Mouse (Mus musculus) fibroblast of lung, adult 2 months (primary cell): ENCODE results near the gene Trpt1.
A peak's percentile ranks its signal among the peaks of the same experiment; 100 is the strongest.
"Not testable (repeated sequence)": the region's sequence is repeated elsewhere in the genome, so short reads cannot be mapped to it uniquely, and the experiment has no call there.

Experiments
- DNase-seq: peaks from one replicate; pipeline ENCODE4 v3.0.0-alpha.2; 2011; ENCODE audit warnings: low read depth

Trpt1 gene

DNA sequence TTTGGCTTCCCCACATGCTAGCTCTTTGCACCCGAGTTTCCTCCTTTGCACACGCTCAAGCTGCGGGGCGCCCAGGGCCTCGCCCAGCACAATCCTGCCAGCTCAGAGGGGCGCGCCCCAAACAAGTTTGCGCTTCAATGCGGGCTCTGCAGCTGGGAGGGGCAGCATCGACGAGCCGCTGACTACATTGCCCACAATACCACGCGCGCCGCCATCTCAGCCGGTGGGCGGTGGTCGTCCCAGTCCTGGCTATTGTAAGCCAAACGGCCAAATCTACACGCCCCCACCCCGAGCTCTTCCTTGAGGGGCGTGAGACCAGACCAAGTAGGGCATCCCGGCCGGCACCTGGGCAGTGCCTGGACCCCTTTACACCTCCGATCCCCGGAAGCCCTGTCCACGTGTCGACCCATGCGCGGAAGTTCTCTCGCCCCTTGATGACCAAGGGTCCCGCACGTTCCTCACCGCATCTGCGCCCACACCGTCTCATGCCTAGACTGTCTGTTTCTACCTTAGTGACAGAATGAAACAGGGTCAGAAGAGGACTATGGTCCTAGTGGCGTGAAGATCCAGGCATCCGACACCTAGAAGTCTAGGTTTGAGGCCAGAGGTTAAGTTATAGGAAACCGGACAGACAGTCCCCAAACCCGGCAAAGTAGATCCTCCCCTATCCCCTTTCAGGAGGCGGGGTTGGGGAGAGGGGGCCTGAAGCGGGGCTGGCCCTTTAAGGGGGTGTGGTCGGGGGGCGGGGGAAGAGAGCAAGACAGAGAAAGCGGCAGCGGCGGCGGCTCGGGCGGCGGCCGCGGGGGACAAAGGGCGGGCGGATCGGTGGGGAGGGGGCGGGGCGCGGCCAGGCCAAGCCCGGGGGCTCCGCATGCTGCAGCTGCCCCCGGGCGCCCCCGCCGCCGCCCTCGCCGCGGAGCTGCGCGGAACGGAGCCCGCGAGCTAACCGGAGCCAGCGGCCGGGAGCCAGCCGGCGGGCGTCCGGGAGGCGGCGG, 21.4 kb upstream of the Trpt1 start, which contains the start of gene Ppp1r14b:
Gene Ppp1r14b, plus strand, starts transcription at position 758 of the 995 bp plus-strand sequence.
- DNase-seq, result peak; percentile 60

DNA sequence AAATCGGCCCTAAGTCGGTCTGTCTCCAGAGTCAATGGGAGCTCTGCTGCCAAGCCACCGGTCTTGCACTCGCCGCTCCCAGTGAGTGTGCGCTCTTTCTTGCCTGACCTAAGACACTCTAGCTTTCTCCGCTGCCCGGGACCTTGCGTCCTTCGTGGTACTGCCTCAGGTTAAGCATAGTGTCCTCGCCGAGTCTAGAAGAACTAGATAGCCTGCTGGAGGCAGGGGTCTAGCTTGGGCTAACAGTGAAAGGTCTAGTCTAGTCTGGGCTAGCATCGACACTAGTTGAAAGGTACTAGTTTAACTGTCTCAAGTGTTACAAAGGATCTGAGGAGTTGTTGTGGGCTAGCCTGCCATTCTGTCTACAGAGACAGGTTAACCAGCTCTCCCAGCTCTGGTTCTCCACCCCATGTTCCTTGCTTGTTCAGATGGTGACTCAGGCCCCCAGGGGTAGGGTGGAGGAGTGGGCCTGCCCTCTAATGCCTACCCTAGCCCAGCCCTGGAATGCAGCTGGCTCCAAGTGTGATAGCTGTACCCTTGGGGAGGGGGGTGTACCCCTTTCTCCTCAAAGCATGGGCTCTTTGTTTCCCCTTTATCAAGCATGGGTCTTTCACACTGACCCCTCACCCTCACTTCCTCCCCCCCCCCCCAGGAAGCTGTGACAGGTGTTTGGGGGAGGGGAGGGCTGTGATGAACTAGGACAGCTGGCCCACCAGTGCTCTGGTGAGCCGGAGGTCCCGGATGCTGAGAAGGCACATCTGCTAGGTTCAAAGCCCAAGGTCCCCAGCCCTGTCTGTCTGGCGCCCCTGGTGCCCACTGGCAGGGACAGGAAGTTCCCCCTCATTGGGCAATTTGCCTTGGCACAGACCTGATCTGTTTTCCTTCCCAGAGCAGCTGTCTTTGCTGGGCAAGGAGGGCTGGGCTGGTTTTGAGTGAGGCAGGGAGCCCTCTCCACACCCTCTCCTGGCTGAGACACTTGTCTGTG, 20.1 kb upstream of the Trpt1 start, which contains the start of gene Plcb3:
Gene Plcb3, minus strand, starts transcription at position 934 of the 985 bp plus-strand sequence.
- no peak for DNase-seq

DNA sequence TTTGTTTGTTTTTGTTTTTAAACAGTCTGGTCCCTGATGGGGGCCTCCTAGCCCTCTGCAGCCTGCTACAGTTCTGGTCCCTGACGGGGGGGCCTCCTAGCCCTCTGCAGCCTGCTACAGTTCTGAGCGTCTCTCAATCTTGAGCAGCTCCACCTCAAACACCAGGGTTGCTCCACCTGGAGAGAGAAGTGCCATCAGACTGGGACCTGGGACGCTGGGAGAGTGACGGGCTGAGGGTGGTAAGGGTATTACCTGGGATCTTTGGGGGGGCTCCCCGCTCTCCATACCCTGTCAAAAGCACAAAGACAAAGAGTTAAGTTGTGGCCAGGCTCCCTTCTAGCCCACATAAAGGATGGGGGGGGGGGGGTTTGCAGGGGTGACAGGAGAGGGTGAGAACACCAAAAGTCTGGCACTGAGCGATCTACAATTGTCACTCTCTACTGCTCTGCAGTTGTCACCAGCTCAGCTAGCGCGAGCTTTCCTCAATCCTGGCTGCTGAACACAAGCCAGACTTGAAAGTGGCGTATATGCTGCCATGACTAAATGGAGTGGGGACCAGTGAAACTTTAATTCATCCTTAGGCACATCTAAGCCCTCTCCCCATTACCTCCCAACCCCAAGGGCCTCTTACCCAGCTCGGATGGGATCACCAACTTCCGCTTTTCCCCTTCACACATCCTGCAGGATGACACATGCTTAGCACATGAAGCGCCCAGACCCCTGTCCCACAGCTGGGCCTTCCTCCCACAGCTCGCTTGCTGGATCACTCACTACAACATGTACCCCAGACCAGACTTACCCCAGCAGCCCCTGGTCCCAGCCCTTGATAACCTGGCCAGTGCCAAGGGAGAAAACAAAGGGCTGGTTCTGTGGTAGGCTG, 17.9 kb upstream of the Trpt1 start:
- no peak for DNase-seq

DNA sequence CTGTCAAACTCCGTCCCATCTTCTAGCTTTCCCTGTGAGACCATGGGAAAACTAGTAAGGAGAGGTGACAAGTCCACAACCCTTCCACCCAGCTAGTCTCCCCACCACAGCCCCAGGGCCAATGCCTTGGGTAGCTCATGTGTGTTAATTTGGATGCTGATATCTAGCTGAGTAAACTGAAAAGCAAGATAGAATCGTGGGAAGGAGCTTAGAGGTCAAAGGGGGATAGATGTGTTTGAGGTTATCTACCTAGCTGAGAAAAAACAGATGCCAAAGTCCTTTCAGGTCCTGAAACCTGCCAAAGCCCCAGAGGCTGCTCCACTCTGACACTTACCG, 17.3 kb upstream of the Trpt1 start:
- DNase-seq, result no peak

DNA sequence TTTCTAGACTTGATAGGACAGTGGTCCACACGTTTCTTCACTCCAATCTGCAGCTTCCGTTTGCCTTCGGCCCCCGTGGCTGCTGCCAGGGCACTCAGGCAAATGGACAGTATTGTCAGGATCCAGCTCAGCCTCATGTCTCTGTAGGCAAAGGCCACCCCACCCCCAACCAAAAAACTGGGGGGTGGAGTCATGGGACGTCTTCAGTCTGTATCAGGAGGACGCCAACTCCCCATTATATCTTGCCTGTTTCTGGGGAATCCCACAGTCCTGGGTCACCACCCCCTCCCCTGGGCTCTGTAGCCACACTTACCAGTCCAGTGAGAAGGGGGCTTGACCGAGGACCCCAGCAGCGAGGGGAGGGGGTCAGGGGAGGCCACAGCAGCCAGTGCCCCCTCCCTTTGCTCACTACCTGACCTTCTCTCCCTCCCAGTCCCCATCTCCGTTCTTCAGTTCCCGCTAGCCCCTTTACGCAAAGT, 16.9 kb upstream of the Trpt1 start:
- no peak for DNase-seq

DNA sequence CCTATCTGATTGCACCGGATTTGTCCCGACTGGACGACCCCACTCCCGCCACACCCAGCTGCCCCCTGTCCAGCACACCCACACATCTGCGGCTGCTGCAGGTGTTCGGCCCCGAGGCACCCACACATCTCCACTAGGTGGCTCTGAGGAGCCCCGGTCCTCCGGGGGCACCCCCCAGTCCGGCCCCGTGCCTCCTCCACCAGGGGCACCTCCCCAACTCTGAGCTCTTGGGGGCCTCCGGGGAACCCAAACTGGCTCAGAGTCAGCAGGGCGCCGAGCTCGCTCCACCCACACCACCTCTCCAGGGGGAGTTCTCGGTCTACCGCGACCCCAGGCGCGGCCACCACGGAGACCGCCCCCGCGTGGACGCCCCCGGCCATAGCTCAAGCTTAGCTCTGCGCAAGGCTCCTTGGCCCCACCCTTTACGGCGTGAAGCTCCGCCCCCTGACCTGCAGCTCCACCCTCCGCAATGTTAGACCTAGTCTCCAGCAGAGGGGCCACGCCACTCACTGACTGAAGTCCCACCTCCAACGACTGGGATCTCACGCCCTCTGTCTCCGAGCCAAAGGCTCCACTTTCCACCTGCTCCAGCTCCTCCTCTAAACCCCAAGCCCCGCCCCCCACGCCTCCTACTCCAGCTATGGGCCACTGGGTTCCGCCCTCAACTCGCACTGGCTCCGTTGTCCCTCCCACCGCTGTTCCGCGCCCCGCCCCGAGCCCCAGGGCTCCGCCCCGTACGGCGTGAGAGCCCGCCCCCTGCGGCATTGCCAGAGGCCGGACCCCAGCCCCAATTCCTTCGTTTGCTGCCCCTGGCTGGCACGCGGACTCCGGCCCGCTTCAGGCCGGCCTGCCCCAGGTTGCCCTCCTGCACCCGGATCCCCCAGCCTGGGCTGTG, 16.2 kb upstream of the Trpt1 start:
- DNase-seq, result peak; percentile 98

DNA sequence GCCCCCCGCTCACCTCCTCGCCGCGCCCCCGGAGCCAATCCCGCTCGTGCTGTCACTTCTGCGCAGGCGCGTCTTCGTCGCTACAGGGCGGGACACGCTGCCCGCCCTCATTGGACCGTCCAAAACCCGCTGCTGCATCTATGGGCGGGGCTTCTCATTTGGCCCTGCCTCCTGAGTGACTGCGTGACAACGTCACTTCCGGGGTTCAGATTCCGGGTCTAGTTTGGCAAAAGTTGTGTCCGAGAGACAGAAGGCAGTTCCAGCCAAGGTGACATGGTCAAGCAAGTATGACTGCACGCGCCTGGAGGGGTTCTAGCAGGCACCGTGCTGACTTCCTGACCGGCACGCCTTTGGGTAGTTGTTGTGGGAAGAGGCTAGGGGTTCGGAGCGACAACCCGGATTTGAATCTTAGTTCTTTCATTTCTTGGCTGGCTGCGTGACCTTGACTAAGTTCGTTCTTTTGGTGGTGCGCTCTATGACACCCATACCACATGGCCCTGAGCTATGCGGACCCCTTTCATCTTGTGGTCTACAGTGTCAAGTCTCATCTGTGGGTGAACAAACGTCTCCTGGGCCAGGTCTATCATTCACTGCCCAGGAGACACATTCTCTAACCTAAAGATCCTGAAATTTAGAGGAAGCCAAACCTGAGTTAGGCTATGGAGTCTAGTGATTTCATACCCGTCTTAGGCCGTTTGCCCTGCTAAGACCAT, 15.4 kb upstream of the Trpt1 start, which contains the start of gene Fkbp2:
Gene Fkbp2, minus strand, starts transcription at position 121 of the 713 bp plus-strand sequence.
- DNase-seq, result peak; percentile 95

DNA sequence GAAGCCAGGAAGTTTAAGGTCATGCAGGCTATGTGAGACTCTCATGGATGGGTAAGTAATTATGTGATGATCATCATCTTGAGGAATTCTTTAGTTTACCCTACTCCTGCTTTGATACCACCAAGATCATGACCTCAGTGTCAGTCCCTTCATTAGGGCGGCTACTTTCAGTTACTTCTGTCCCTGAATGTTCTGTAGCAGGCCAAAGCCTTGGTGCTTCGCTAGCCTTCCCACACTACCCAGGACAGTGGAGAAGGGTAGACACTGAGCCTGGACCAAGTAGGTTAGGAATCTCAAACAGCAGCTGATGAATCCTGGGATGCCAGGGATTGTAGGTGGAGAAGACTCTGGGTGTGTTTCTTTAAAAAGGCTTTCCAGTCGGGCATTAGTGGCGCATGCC, 14.5 kb upstream of the Trpt1 start:
- DNase-seq, result no peak

DNA sequence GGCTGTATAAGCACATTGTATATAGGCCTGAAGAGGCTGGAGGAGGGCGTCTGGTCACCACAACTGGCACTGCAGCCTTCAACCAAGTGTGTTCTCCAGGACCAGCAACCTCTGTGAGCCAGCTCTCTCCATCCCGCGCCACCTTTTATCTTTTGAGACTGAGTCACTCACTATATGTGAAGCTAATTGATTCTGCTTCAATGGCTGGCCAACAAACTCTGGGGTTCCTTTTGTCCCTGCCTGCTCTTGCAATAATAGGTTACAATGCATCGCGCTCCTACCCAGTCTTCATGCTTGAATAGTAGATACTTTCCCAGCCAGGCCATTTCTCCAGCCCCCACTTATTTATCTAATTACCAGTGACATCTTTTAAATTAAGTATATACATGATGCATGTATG, 12.3 kb upstream of the Trpt1 start:
- DNase-seq, result no peak

DNA sequence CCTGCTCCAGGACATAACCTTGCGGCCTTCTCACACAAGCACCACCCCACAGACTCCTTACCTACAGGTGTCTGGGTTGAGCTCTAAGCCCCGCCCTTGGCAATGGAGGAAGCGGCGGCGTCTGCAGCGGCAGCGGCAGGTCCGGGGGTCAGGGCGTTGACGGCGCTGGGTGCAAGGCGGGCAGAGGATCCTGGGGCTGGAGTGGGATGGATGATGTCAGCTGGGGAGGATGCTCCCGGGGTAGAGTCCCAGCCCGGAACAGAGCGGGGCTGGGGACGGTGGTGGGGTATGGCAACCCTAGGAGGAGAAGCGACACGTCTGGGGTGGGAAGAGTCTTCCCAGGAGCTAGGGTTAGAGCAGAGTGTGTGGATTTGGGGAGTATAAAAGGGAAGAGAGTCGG, 10.6 kb upstream of the Trpt1 start:
- no peak for DNase-seq

DNA sequence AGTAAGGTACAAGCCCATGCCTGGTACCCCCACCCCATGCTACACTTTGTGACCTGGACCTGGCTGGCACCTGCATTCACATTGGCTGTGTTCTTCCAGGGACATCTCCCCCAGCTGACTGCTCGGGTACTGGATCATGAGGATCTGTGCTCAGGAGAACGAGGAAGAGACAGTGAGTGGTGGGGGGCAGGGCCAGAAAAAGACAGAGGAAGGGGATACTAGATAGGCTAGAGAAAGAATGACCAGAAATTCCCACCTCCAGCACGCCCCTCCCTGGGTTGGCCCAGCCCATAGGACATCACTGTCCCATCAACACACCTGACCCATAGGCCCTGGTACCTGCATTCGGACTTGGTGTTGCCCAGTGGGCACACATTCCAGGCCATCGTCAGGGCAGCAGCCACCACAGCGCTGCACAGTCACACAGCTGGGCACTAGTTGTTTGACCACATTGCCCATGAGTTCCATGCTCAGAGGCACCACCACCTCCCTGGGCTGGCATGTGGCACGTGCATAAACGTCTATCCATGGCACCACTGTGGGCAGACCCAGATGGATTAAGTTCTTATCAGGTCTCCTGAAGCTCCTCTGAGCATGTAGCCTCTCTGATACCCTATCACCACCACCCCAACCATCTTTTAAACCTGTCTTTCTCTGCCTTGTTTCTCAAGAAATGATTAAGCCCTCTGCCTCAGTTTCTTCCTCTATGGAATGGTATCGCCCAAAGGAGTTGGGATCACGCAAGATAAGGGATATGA, 9.8 kb upstream of the Trpt1 start:
- DNase-seq, result no peak

DNA sequence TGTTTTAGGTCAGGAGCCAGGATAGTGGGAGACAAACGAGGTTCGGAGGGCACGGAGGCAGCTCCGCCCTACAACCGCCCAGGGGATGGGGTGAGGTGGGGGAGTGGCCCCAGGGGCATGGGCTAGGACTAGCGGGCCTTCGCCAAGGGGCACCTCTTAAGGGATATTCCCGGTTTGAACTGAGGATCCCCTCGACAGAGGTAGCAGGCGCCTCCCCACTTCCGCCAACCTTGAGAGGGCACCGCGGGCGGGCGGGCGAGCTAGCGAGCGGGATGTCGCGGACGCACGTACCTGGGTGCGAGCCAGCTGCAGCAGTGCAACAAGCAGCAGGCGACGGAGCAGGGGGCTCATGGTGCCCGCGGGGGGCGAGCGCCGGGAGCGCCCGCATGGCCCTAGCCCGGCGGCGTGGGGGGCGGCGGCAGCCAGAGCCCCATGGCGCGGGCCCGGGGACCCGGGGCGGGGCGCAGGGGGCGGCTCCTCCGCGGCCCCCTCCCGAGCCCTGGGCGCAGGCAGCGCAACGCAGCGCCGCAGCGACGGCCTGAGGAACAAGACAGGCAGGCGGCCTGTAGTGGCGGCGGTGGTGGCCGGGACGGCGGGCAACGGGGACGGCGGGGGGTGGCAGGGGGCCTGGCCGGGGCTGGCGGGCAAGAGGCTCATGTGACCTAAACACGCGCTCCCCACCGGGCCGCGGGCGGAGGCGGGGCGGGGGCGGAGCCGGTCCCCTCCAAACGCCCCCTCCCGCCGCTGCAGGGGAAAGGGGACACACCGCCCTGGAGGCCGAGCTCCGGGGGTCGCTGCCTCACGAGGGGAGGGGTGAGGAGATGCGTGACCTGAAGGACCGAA, 8.6 kb upstream of the Trpt1 start, which contains the start of gene Vegfb:
Gene Vegfb, minus strand, starts transcription at position 591 of the 843 bp plus-strand sequence.
- DNase-seq, result no peak

DNA sequence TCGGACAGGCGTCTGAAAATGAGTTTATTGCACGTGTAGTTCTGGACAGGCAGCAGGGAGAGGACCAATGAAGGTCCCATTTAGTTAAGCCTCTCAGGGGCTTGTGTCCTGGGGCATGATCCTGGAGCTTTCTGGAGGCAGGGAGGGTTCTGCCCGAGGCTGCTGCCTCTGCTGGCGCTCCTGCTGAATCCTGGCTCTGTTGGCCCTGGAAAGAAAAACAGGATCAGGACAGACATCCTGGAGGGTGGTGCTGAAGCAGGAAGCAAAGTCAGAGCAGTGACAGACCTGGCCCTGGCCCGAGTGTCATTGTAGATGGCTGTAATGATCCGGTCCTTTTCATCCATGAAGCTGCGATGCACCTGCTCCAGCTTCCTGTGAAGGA, 8.0 kb upstream of the Trpt1 start:
- DNase-seq, result no peak

DNA sequence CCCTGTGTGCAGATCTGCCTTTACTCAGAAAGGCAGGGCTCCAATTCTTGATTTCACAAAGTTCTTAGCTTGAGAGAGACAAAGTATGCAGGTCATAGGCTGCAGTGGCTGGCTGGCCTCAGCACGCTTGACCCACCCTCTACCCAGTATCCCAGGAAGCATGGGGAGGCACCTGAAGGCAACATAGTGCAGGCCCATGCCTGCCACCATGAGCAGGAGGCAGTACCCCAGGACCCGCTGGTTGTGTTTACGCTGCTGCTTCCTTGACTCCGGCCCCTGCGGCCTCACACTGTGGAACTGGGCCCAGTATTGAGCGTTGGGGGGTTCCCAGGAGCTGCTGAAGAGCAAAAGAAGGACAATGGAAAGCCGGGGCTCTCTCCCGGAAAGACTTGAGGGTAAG, 6.7 kb upstream of the Trpt1 start:
- no peak for DNase-seq

DNA sequence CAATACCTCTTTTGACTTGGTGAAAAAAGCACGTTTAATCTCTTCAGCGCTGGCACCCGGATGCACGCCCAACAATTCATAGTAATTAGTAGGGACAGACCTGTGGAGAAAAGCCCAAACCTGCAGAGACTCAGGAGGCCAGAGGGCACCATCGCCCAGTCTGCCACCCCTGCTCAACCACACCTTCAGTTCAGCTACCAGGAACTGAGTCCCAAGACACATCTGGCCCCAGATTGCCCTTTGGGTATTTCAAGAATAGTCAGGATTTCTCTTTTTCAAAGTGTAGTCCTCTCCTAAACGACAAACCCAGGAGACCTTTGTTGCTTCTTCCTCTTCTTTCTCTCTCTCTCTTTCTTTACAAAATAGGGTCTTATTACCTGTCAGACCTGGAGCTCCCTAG, 5.2 kb upstream of the Trpt1 start:
- no peak for DNase-seq

DNA sequence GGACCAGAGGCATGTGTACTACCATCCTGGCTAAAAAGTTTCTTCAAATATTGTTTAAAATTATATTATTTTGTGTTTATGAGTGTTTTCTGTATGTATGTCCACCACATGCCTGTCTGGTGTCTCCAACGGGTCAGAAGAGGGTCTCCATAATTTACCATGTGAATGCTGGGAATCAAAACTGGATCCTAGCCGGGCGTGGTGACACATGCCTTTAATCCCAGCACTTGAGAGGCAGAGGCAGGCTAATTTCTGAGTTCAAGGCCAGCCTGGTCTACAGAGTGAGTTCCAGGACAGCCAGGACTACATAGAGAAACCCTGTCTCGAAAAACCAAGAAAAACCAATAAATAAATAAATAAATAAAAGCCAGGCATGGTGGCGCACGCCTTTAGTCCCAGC, 4.8 kb upstream of the Trpt1 start:
- not testable (repeated sequence) for DNase-seq

DNA sequence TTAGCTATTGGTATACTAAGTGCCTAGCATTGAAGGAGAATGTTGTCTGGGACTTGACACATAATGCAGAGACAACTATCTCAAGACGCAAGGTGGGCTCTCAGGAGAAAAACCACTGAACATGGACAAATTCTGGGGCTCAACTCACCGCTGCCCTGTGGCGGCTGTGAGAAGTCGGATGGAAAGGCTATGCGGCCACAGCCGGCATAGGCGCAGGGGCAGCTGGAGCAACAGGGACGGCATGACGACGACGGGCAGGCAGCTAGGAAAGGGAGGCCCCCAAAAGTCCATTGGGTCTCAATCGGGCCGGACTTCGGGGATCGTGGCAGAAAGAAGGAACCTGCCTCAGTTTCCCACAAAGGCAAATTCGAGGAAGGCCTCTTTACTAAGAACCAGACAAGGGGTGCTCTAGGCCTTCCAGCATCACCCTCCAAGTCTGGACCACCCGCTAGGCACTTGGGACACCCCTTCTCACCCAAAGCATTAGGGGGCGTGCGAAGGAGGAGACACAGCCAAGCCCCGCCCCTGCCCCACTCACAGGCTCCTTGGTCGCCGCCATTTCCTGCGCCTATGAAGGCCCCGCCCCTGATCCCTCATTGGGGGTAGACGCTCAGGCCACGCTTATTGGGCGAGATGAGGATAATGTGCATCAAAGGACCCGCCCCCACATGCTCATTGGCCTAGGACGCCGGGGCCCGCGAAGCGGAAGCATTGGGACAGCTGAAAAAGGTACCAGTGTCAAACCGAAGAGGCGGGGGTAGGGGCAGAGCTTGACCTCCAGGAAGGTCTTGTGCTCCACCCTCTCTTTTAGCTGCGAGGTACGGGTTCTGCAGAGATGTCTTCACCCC, 3.7 kb upstream of the Trpt1 start, which contains the start of gene Dnajc4:
Gene Dnajc4, minus strand, starts transcription at position 562 of the 848 bp plus-strand sequence.
- peak; percentile 86 for DNase-seq
